Mouse (Mus musculus) ES-E14 (cell line): ENCODE measurements around the gene Ppp1r36.

Source experiments
- CHD2 ChIP-seq: IDR thresholded peaks from 2 replicates; pipeline ENCODE4 v1.6.1; 2014; ENCODE audit warnings: mild to moderate bottlenecking, low read depth, low read length, inconsistent platforms
- MAFK ChIP-seq: IDR thresholded peaks from 2 replicates; pipeline ENCODE4 v1.6.1; 2014; ENCODE audit warnings: mild to moderate bottlenecking, low read depth, low read length, inconsistent platforms; ENCODE audit not compliant: insufficient read depth

GRCm38 (mm10) chr12:76435549-76435948 lies 18.2 kb downstream of the Ppp1r36 start:
- TF ChIP-seq MAFK (no peak), CHD2 (no peak)
